Mouse (Mus musculus) heart, postnatal 4 days (tissue): ENCODE measurements at regions not wholly inside any gene's neighbourhood (a gene's known extent, or its start where the extent isn't known, plus 50 kb on each side); places are given as distances from the start of the nearest gene placed in this dataset.
A peak's percentile ranks its signal among the peaks of the same experiment; 100 is the strongest.
"Not testable (repeated sequence)": the region's sequence is repeated elsewhere in the genome, so short reads cannot be mapped to it uniquely, and the experiment has no call there.

ENCODE experiments used
- DNase-seq: peaks from one replicate; pipeline ENCODE4 v3.0.0; 2021

DNA sequence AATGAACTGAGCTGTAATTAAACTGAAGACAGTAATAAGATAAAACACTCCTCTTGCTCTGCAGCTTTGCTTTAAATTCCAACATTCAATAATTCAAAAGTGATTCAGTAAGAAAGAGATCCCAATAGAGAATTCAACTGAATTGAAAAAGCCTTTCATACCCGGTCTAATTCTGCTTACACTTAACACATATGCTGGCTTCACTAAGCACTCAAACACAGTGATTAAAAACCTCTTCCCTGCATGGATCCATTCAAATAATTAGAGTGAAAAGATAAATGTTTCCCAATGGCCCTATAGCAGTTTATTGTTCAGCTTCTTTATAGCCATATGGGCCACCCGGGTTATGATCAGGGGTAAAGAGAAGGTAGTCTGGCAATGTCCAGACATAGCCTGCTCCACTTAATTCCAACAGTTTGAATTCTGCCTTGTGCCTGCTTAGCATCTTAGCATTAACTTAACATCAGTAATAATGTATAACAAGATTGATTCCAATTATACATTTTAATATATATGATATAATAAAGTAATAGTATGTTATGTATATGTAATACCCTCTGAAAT is 659.9 kb upstream of the Kcnd2 start:
- DNase-seq: no peak

DNA sequence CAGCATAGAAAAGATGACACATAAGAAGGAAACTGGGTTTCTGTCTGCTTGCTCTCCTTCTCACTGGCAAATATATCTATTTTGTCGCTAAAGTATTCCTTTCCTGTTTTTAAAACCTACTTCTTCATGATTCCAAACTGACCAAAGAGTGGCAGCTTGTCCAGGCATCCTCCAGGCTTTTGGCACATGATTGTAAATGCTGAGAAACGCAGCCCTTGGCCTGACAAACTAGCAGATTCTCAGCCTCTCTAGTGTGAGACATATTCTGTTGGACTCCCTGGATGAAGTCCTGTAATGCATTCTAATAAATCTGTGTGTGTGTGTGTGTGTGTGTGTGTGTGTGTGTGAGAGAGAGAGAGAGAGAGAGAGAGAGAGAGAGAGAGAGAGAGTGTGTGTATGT is 642.7 kb upstream of the Kcnd2 start:
- no peak for DNase-seq

DNA sequence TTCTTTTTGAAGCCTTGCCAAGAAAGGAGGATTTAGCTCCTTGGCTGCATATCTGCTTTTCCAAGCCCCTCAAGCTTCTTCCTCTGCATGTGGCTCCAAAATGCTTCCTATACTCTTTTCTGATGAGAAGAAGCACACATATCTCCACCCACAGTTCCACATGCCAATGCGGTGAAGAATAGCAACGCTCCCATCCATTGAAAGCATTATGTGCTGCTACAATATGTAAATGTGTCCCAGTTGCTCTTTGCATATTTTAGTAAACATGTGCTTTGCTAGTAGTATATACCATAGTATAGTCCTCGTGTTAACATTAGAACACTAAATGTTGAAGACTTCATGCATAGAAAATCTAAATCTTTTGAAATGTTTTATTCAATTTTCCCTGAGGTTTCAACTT is 640.6 kb upstream of the Kcnd2 start:
- DNase-seq: no peak

DNA sequence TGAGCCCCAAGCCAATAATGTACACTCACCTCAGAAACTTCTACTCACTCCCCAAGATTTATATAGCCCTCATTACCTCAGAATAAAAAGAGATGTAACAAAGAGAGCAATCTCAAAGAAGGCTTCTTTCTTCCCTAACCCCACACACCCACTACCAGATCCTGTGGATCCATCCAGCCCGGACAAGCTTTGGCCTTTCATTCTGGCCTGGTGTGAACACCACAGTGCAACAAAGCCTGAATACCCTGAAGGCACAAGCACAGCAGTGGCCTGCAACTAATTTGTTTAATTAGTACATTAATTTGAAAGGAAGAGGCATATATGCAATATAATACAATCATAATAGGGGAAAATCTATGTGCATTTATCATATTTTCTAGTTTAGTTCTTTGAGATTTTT is 616.5 kb upstream of the Kcnd2 start:
- DNase-seq: no peak

DNA sequence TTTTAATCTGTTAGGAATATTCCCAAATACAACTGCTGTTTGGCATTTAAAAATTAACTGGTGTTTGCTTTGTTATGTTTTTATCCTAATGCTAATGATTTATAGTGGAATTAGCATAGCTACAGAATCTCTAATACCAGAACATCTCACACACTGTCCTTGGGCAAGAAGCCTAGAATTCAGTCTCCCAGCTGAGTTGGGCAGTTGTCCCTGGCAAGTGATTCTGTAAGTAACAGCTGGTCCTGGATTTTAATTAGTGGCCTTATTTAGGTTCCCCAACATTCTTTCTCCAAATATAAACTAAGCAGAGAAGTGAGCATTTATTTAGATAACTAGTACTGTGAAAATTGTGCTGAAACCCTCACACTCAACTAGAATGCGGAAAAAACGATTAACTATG is 611.1 kb upstream of the Kcnd2 start:
- no peak for DNase-seq

DNA sequence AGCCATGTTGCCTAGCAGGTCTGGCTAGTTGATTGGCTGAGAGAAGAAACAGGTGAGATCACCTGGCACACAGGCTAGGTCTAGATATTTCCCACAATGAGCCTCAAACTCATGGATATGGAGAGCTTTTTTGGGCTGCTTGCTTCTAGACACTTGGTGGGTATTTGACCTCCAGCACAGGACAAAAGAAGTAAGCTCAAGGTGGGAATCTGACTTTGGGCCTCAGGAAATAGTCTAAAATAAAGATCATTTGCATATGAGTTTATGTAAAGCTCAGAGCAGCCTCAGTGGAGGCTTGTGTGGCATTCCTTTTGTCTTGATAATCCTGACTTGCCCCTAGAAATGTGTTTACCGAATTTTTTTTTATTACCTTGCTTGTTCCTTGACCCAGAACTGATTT is 594.8 kb upstream of the Kcnd2 start:
- no peak for DNase-seq

DNA sequence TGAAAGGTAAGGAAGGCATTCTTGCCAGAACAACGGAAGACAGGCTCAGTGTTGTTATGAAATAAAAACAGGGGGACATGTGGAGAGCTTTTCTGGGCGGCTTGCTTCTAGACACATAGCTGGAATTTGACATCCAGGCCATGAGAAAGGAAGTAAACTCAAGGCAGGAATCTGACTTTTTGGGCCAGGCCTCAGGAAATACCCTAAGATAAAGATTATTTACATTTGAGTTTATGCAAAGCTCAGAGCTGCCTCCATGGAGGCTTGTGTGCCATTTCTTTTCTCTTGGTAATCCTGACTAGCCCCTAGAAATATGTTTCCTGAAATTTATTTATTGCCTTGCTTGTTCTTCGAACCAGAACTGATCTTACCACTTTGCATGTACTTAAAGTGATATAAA is 588.9 kb upstream of the Kcnd2 start:
- DNase-seq: no peak

DNA sequence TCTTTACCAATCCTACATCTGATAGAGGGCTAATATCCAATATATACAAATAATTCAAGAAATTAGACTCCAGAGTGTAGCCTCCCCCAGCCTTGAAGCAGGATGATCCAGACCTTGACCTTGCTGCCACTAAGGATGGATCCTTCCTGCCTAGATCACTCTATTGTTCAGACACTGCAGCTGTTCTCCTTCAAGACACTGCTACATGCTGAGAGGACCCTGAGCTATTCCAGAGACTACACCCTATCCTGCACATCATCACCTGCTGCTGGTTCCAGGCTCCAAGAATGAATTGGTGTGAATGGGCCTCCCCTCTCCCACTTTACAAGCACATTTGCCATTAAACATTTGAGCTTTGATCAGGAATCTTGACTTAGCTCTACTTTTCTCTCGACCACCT is 588.2 kb upstream of the Kcnd2 start:
- no peak for DNase-seq

DNA sequence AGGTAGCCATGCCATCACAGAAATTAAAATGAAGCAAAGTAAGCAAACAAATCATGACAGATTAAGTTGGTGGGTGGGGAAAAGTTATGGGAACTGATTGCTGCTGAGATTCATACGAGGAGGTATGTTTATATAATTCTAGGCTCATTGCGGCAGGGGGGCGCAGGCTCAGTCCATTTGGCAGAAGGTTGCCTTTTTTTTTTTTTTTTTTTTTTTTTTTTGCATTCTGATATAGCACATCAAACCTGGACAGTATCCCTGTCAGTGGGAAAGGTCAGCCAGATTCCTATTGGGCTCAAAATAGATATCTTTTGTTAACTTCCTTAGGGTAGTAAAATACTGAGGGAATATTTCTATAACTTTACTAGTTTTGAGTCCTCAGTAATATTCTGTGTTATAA is 575.0 kb upstream of the Kcnd2 start:
- DNase-seq: no peak

DNA sequence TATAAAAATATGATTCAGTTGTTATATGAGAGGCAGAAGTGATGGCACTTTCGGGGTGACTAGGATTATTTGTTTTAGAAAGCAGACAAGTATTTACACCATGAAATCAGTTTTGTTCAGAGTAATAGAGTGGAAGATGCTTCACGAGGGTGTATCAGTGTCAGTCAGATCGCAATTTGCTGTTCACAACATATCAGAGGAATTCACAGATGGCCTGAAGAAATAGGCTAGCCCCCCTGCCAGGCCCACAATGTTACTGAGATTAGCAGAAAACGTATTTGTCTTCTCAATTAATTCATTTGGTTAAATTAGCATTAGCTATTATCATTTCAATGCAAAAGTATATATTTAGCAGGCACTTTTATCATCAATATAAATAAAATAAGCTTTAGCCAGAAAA is 573.9 kb upstream of the Kcnd2 start:
- DNase-seq: no peak

DNA sequence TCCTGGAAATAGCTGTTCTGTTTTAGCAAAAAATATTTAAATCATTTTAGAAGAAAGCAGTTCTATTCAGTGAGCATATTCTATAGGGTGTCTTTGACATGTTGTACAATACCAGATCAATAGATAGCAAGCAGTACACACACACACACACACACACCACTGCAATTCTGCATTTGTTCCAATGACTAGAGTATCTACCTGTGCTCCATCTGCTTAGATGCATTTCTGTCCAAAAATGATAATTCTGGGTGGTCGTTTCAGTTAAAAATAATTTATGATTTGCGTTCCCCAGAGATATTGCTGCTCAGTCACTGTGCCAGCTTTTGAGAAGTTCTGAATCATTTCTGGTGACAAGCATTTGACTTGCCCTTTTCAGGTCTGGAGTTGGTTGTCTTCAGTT is 573.5 kb upstream of the Kcnd2 start:
- no peak for DNase-seq

DNA sequence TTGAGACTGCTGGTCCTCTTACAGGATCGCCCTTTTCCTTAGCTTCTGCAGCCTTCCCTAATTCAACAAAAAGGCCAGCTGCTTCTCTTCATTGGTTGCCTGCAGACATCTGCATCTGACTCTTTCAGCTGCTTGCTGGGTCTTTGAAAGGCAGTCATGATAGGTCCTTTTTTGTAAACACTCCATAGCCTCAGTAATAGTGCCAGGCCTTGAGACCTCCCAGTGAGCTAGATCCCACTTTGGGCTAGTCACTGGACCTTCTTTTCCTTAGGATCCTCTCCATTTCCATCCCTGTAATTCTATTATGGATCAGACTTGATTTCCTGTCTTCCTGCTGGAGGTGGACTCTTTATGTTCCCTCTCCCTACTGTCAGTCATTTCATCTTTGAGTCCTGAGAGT is 558.3 kb upstream of the Kcnd2 start:
- no peak for DNase-seq

DNA sequence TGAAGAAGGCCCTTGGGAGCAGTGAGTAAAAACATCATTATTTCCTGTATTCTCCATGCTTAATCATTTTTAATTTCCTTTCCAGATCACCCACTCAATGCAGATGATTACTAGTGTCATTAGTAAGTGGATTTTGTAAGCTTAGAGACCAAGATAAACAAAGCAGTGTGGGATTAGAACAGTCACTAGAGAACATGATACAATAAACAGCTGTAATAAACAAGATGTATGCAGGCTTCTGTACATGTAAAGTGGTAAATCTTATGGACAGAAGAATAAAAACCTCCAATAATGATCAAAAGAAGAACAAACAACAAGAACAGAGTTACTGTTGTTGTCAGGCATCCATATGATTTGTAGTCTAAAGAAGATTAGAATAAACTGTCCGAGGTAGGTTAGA is 542.1 kb upstream of the Kcnd2 start:
- DNase-seq: no peak

DNA sequence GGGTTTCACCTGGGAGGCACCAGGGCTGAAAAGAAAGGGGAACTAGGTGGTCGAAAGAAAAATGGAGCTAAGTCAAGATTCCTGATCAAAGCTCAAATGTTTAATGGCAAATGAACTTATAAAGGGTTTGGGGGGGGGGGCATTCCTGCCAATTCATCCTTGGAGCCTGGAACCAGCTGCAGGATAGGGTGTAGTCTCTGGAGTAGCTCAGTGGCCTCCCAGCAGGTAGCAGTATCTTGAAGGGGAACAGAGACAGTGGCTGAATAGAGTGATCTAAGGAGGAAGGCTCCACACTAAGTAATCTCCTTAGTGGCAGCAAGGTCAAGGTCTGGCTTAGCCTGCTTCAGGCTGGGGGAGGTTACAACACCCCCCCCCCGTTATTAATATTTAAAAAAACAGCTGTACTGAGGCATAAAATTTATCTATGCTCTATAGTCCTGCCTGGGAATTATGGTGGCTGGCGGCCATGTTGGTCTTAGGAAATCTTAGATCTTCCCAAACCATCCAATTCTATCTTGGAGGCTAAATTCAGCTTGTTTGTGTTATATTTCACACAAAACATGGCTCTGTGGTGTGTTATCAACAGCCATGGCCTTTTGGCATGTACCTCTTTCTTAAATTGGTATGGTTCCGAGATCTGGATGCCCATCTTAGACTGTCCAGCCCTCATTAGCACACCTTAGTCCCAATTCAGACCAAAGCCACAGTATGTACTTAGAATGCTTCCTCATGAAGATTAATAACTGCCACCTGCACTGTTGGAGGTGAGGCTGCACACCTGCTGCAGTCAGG is 528.7 kb upstream of the Kcnd2 start:
- not testable (repeated sequence) for DNase-seq

DNA sequence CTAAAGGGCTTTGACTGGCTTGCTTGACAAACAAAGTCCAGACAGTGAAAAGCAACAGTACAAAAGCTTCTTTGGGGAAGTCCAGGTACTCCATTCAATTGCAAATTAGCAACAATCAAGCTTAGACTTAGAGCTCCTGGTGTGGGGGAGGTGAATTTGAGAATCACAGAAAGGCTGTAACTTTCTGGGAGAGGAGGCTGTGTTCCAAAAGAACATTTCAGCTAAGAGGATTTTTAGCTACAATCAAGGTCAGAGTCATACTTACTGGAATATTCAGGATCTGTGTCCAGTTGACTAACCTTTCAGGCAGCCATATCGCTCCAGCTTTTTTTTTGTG is 528.1 kb upstream of the Kcnd2 start:
- DNase-seq: not testable (repeated sequence)

DNA sequence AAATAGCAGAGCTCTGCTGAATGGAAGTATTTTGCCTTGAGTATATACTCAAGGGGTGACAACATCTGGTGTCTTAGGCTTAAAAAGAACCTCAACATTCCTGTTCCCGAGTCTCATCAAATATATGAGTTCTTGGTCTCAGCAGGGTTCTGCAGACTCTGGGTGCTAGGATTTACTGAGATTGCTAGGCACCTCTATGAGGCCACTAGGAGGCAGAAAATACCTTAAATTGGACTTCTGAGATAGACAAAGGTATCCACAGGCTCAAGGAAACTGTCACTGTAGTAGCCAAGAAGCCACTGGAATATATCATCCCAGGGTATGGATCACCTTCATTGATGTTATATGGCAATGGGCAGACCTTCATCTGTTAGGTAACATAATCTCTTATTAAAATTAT is 489.4 kb upstream of the Kcnd2 start:
- no peak for DNase-seq

DNA sequence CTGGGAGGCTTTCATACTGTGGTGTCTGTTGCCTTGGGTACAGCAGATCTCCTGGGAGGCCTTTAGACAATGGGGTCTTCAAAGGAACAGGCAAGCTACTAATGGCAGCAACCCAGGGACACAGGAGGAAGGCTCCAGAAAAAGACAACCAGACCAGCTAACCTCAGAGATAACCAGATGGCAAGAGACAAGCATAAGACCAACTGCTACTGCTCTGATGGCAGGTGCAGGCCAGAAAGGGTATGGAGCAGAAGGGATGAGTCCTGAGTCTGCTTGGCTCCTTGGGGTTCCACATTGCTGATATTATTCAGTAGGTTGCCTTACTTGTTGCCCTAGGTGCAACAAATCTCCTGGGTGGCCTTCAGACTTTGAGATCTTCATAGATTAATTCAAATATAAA is 476.2 kb upstream of the Kcnd2 start:
- no peak for DNase-seq

DNA sequence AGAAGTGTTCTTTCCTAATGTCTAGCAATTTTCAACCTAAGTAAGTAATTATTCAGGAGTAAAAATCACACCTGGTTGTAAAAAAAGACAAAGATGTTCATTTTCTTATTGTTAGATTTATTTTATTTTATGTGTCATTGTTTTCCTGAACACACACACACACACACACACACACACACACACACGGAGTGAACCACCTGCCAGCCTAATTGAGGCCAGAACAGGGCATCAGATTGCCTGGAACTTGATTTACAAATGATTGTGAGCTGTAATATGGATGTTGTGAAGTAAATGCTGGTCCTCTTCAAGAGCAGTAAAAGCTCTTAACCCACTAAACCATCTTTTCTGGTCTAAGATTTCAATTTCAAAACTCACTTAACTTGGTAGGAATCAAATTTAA is 474.9 kb upstream of the Kcnd2 start:
- DNase-seq: no peak

DNA sequence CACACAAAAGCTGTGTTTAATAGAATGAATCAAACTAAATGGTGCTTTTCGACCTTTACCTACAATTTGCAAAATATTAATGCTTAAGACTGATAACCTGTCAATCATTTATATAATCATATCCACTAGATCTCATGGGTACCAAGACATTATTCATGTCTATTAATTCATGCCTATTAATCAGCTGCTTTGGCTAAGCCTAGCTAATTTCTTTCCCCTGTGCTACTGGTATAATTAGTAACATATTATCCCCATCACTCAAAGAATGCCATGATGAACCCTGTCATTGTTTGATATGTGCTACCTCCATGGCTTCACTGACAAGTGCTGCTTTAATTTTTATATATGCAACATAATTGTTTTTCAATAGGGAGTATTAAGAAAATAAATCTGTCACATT is 474.1 kb upstream of the Kcnd2 start:
- DNase-seq: no peak

DNA sequence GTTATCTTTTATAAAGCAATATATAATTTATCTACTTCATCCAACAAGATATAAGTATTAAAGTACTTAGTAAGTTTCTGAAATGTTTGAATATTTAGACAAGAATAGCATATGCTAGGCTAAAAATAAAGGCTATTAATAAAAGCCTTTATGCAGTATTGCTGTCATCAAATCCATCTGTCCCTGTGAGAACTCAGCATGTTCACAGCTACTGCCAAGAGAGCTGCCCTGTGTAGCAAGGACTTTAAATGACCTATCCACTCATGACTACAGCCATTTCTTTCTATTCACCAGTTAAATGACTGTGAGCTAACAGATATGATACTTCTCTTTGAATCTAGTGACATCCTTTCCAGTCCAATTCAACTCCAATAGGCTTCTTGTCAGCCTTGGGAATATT is 458.1 kb upstream of the Kcnd2 start:
- peak; percentile 9 for DNase-seq

DNA sequence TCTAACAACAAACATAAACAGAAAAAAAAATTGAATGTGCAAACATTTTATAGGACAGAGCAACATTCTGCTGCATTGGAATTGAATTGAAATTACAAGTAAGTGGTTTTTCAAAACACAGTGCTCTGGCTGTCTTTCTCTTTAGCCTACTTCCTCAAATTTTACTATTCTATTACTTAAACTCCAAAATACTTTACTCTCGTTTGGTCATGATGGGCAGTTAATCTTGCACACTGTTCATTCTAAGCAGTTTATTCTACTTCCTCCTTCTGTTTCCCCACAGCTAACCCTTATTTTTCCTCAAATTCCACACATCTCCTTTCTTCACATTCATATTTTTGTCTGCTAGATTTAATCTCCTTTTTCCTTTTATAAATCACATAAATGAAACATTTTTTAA is 454.0 kb upstream of the Kcnd2 start:
- DNase-seq: no peak

DNA sequence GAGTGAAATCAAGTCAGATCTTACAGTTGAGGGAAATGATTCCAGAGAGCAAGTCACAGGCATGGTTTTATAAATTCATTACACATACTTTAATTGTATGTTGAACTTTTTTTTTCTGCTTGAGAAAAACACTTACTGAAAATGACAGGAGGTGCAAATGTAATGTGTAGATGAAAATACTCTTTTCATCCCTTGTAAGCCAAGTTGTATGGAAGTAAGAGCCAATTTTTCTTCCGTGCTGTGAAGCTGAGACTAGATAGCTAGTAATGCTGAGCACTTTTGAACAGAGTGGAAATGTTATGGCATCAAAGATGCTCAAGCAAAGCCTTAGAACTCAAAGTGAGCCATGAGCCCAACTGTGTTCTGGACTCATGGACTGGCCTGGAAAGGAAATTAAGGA is 439.4 kb upstream of the Kcnd2 start:
- DNase-seq: no peak
